Mouse (Mus musculus) mouse trophoblast stem cell (cell line): Measurements from ENCODE around the gene Vmn1r167.
"Not testable (repeated sequence)": the region's sequence is repeated elsewhere in the genome, so short reads cannot be mapped to it uniquely, and the experiment has no call there.

Source experiments
- in situ Hi-C, 2 experiments: fragments of 300-500 bp; cut with MseI, MboI; formaldehyde crosslinking; loops; 2 replicates in 1 of 2; 3 replicates in 1 of 2; pipeline ENCODE4 v1.15.1; 2025

Gene Vmn1r167

GRCm38 (mm10) chr7:23507106-23507505 lies at the start of gene Vmn1r167:
Vmn1r167 (minus strand) TSS chr7:23507206.
- in situ Hi-C loops, result loop anchor here in 1 of 2 experiments (25.0 kb wide), 1 partner anchor 145 kb away; no protein-coding TSS in a partner anchor

- in situ Hi-C loops, result not testable (repeated sequence)
Observed at GRCm38 (mm10) chr7:23539432-23539831, 32.4 kb upstream of the Vmn1r167 start, which contains the start of gene Vmn1r168. Vmn1r168 (plus strand) TSS chr7:23539732.

DNA sequence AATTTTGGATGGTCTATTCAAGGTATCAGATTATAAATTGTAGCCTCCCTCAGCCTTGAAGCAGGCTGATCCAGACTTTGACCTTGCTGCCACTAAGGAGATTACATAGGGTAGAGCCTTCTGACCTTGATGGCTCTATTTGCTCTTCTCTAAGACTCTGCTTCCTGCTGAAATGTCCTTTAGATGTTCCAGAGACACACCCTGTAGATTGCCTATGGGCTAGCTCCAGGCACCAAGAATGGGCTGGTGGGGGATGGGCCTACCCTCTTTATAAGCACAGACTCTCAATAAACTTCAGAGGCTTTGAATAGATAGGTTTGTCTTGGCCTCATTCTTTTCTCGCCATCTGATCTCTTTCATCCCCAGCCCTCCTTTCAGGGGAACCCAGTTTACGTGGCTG lies 34.1 kb downstream of the Vmn1r167 start:
- in situ Hi-C loops, result not testable (repeated sequence)

DNA sequence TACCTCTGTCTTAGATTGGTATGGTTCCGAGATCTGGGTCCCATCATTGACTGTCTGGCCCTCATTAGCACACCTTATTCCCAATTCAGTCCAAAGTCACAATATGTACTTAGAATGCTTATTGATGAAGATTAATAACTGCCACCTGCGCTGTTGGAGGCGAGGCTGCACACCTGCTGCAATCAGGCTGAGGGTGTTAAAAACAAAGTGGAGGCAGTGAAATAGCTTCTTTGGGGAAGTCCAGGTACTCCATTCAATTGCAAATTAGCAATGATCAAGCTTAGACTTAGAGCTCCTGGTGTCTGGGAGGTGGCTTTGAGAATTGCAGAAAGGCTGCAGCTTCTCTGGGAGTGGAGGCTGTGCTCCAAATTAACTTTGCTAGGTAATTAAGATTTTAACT lies 36.2 kb downstream of the Vmn1r167 start:
- in situ Hi-C loops, result not testable (repeated sequence)

- in situ Hi-C loops, result not testable (repeated sequence)
Observed at GRCm38 (mm10) chr7:23470201-23470600, 36.8 kb downstream of the Vmn1r167 start.
